Mouse (Mus musculus): ENCODE measurements around the gene Uncx. TPM values are rescaled to one million over a fixed set of nuclear protein-coding genes. Genes with fewer than 3 reads are reported as not detected.

Gene Uncx
- polyA plus RNA-seq, 1 experiment from 2014 or later: 0.09 TPM

DNA sequence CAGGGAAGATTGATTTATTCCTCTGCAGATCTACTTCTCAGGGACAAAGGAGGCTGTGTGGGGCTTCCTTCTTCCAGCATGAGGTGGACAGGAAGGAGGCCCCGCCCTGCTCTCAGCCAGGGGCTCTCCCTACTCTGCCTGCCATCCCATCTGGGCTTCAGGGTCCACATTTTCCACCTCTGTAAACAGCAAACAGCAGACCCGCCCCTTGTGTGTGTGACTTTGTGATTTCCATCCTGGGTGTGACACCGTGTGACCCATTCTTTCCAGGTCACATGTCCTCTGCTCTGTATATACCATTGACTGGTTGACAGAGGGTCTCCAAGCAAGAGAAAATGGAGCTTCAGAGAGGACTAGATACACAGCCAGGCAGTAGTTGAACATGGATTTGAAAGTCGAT lies 22.2 kb downstream of the Uncx start:
- Histone ChIP-seq H3K27me3 (ENCODE audit: control insufficient read depth, insufficient read depth, low read length) (peaks cover 62% of the 10 kb centered on the region), H3K4me2 (no peak overlapping the region), H3K36me3 (ENCODE audit: control insufficient read depth, insufficient read depth, low read length) (no peaks in the 10 kb centered on the region), H3K4me3 (ENCODE audit: low read depth, low read length) (no peak overlapping the region), H3K9ac (ENCODE audit: low read depth, low read length) (no peak overlapping the region), H3K9me3 (replicated peaks; ENCODE audit: control insufficient read depth, low read length) (no peaks in the 10 kb centered on the region), H3K4me1 (ENCODE audit: control insufficient read depth, insufficient read depth, low read length) (no peaks in the 10 kb centered on the region), H3K27ac (ENCODE audit: low read depth, low read length) (no peak overlapping the region)
- 49% methylated on average over 4 of the region's 4 CpGs for WGBS (ENCODE audit: insufficient replicate concordance)
- ATAC-seq (replicated peaks; ENCODE audit: insufficient number of reproducible peaks, low FRiP score, low TSS enrichment): no peak

- H3K27me3 ChIP-seq (ENCODE audit: control insufficient read depth, insufficient read depth, low read length): peaks cover 50% of the 10 kb centered on the region
- H3K4me3 ChIP-seq (ENCODE audit: low read depth, low read length): no peak overlapping the region
- WGBS (ENCODE audit: insufficient replicate concordance): 45% methylated on average over 6 of the region's 6 CpGs
- no peaks in the 10 kb centered on the region for H3K9me3 ChIP-seq (replicated peaks; ENCODE audit: control insufficient read depth, low read length)
- ATAC-seq (replicated peaks; ENCODE audit: insufficient number of reproducible peaks, low FRiP score, low TSS enrichment): no peak
- H3K27ac ChIP-seq (ENCODE audit: low read depth, low read length): no peak overlapping the region
- no peaks in the 10 kb centered on the region for H3K36me3 ChIP-seq (ENCODE audit: control insufficient read depth, insufficient read depth, low read length)
- no peak overlapping the region for H3K9ac ChIP-seq (ENCODE audit: low read depth, low read length)
- no peaks in the 10 kb centered on the region for H3K4me1 ChIP-seq (ENCODE audit: control insufficient read depth, insufficient read depth, low read length)
- no peak overlapping the region for H3K4me2 ChIP-seq
Observed at GRCm38 (mm10) chr5:139566640-139567399, 23.5 kb downstream of the Uncx start.

DNA sequence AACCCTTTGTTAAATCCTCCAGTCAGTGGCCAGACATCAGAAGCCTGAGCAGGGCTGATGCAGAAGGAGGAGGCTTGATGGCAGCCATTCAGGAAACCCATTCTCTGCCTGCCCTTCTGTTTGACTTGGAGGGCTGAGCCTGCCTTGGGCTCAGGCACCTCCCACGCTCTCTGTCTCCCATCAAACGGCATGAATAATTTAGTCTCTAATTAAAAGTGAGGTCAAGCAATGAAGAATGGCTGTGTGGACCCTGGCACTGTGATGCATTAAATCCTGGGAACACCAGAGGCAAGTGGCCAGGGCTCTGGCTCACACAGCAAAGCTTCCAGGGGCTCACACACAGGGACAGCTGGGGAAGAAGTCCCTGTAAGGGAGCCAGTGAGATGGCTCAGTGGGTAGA lies 24.8 kb downstream of the Uncx start:
- Histone ChIP-seq H3K27ac (ENCODE audit: low read depth, low read length) (no peak overlapping the region), H3K4me2 (no peak overlapping the region), H3K4me3 (ENCODE audit: low read depth, low read length) (no peak overlapping the region), H3K9me3 (replicated peaks; ENCODE audit: control insufficient read depth, low read length) (no peaks in the 10 kb centered on the region), H3K4me1 (ENCODE audit: control insufficient read depth, insufficient read depth, low read length) (no peaks in the 10 kb centered on the region), H3K9ac (ENCODE audit: low read depth, low read length) (no peak overlapping the region), H3K36me3 (ENCODE audit: control insufficient read depth, insufficient read depth, low read length) (no peaks in the 10 kb centered on the region), H3K27me3 (ENCODE audit: control insufficient read depth, insufficient read depth, low read length) (peaks cover 41% of the 10 kb centered on the region)
- ATAC-seq (replicated peaks; ENCODE audit: insufficient number of reproducible peaks, low FRiP score, low TSS enrichment): no peak
- WGBS (ENCODE audit: insufficient replicate concordance): 48% methylated on average over 2 of the region's 2 CpGs

DNA sequence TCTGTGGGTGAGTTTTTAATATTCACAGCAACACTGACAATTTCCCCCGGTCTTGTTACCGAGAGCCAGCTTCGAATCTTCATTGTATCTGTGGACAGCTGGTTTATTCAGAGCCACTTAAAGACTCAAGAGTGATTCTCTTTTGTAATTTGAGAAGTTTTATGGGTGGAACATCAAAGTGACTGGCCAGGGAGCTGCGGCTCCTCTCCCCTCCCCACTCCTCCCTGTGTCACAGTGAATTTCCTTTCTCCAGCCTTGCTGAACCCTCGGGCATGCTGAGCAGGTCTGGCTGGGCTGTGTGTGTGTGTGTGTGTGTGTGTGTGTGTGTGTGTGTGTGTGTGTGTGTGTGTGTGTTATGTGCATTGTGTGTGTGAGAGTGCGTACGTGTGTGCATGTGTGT lies 29.2 kb downstream of the Uncx start:
- Histone ChIP-seq H3K9me3 (replicated peaks; ENCODE audit: control insufficient read depth, low read length) (peaks cover 7% of the 10 kb centered on the region), H3K4me1 (ENCODE audit: control insufficient read depth, insufficient read depth, low read length) (no peaks in the 10 kb centered on the region), H3K27ac (ENCODE audit: low read depth, low read length) (no peak overlapping the region), H3K27me3 (ENCODE audit: control insufficient read depth, insufficient read depth, low read length) (peaks cover 15% of the 10 kb centered on the region), H3K9ac (ENCODE audit: low read depth, low read length) (no peak overlapping the region), H3K36me3 (ENCODE audit: control insufficient read depth, insufficient read depth, low read length) (no peaks in the 10 kb centered on the region), H3K4me2 (no peak overlapping the region), H3K4me3 (ENCODE audit: low read depth, low read length) (no peak overlapping the region)
- 36% methylated on average over 7 of the region's 7 CpGs for WGBS (ENCODE audit: insufficient replicate concordance)
- ATAC-seq (replicated peaks; ENCODE audit: insufficient number of reproducible peaks, low FRiP score, low TSS enrichment): no peak

- no peak overlapping the region for H3K4me3 ChIP-seq (ENCODE audit: low read depth, low read length)
- H3K36me3 ChIP-seq (ENCODE audit: control insufficient read depth, insufficient read depth, low read length): no peaks in the 10 kb centered on the region
- H3K9ac ChIP-seq (ENCODE audit: low read depth, low read length): no peak overlapping the region
- H3K27me3 ChIP-seq (ENCODE audit: control insufficient read depth, insufficient read depth, low read length): peaks cover 8% of the 10 kb centered on the region; the same call in 1 of the 2 replicates
- peaks cover 7% of the 10 kb centered on the region for H3K9me3 ChIP-seq (replicated peaks; ENCODE audit: control insufficient read depth, low read length)
- H3K4me2 ChIP-seq: no peak overlapping the region
- H3K27ac ChIP-seq (ENCODE audit: low read depth, low read length): no peak overlapping the region
- no peaks in the 10 kb centered on the region for H3K4me1 ChIP-seq (ENCODE audit: control insufficient read depth, insufficient read depth, low read length)
- no peak for ATAC-seq (replicated peaks; ENCODE audit: insufficient number of reproducible peaks, low FRiP score, low TSS enrichment)
- 68% methylated on average over 7 of the region's 7 CpGs for WGBS (ENCODE audit: insufficient replicate concordance)
Observed at GRCm38 (mm10) chr5:139573606-139574311, 30.5 kb downstream of the Uncx start.

- no peak overlapping the region for H3K9ac ChIP-seq (ENCODE audit: low read depth, low read length)
- H3K4me3 ChIP-seq (ENCODE audit: low read depth, low read length): no peak overlapping the region
- ATAC-seq (replicated peaks; ENCODE audit: insufficient number of reproducible peaks, low FRiP score, low TSS enrichment): no peak
- H3K4me2 ChIP-seq: no peak overlapping the region
- WGBS (ENCODE audit: insufficient replicate concordance): 67% methylated on average over 9 of the region's 9 CpGs
- H3K27me3 ChIP-seq (ENCODE audit: control insufficient read depth, insufficient read depth, low read length): peaks cover 11% of the 10 kb centered on the region
- H3K27ac ChIP-seq (ENCODE audit: low read depth, low read length): no peak overlapping the region
- peaks cover 7% of the 10 kb centered on the region for H3K9me3 ChIP-seq (replicated peaks; ENCODE audit: control insufficient read depth, low read length)
- no peaks in the 10 kb centered on the region for H3K36me3 ChIP-seq (ENCODE audit: control insufficient read depth, insufficient read depth, low read length)
- no peaks in the 10 kb centered on the region for H3K4me1 ChIP-seq (ENCODE audit: control insufficient read depth, insufficient read depth, low read length)
Observed at GRCm38 (mm10) chr5:139575054-139575453, 31.8 kb downstream of the Uncx start.

GRCm38 (mm10) chr5:139580171-139580743 lies 37.0 kb downstream of the Uncx start:
- H3K9ac ChIP-seq (ENCODE audit: low read depth, low read length): no peak overlapping the region
- H3K4me3 ChIP-seq (ENCODE audit: low read depth, low read length): no peak overlapping the region
- H3K27ac ChIP-seq (ENCODE audit: low read depth, low read length): no peak overlapping the region
- peaks cover 6% of the 10 kb centered on the region; the same call in 1 of the 2 replicates for H3K4me1 ChIP-seq (ENCODE audit: control insufficient read depth, insufficient read depth, low read length)
- no peaks in the 10 kb centered on the region for H3K36me3 ChIP-seq (ENCODE audit: control insufficient read depth, insufficient read depth, low read length)
- ATAC-seq (replicated peaks; ENCODE audit: insufficient number of reproducible peaks, low FRiP score, low TSS enrichment): no peak
- H3K9me3 ChIP-seq (replicated peaks; ENCODE audit: control insufficient read depth, low read length): peaks cover 7% of the 10 kb centered on the region
- H3K27me3 ChIP-seq (ENCODE audit: control insufficient read depth, insufficient read depth, low read length): peaks cover 55% of the 10 kb centered on the region
- WGBS (ENCODE audit: insufficient replicate concordance): 38% methylated on average over 27 of the region's 27 CpGs
- no peak overlapping the region for H3K4me2 ChIP-seq

GRCm38 (mm10) chr5:139581308-139581868 lies 38.1 kb downstream of the Uncx start:
- no peak for ATAC-seq (replicated peaks; ENCODE audit: insufficient number of reproducible peaks, low FRiP score, low TSS enrichment)
- H3K4me1 ChIP-seq (ENCODE audit: control insufficient read depth, insufficient read depth, low read length): peaks cover 6% of the 10 kb centered on the region; the same call in 1 of the 2 replicates

More at GRCm38 (mm10) chr5:139581308-139581868, 38.1 kb downstream of the Uncx start:
- H3K4me3 ChIP-seq (ENCODE audit: low read depth, low read length): no peak overlapping the region
- no peak overlapping the region for H3K9ac ChIP-seq (ENCODE audit: low read depth, low read length)
- peaks cover 7% of the 10 kb centered on the region for H3K9me3 ChIP-seq (replicated peaks; ENCODE audit: control insufficient read depth, low read length)
- no peaks in the 10 kb centered on the region for H3K36me3 ChIP-seq (ENCODE audit: control insufficient read depth, insufficient read depth, low read length)
- peaks cover 66% of the 10 kb centered on the region for H3K27me3 ChIP-seq (ENCODE audit: control insufficient read depth, insufficient read depth, low read length)
- WGBS (ENCODE audit: insufficient replicate concordance): 2% methylated on average over 10 of the region's 10 CpGs
- H3K27ac ChIP-seq (ENCODE audit: low read depth, low read length): no peak overlapping the region
- H3K4me2 ChIP-seq: no peak overlapping the region
